Mouse (Mus musculus): ENCODE measurements around the gene Ascc1.

DNA sequence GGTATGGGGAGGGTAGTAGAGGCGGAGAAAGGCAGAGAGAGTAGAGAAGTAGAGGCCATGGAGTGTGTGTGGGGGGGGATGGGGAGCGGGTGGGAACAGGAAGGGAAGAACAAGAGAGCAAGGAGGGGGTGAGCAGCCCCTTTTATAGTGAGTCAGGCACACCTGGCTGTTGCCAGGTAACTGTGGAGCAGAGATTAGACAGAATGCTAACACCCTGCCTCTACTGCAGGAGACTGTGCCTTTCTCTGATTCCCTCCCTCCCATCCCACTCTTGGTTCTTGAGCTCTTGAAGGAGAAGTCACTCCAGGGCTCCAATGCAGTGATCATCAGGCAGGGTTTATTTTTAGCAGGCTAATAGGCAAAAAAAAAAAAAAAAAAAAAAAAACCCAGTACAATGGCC, 30.0 kb downstream of the Ascc1 start:
- TF ChIP-seq CTCF (IDR thresholded peaks at IDR 0.05; ENCODE audit: low read depth) (no peak), EP300 (IDR thresholded peaks at IDR 0.05; ENCODE audit: low read depth) (no peak)
